Mouse (Mus musculus) midbrain, embryonic 12.5 days (tissue): ENCODE data around the gene Fancg. TPM values are rescaled to one million over a fixed set of nuclear protein-coding genes. Genes with fewer than 3 reads are reported as not detected.

ENCODE experiments used
- ATAC-seq: fragments of 200-750 bp; cut with Nextera tagmentation; 2 replicates; pipeline ENCODE4 v1.8.0; 2017; ENCODE audit warnings: low read depth, moderate TSS enrichment, moderate library complexity; ENCODE audit not compliant: low FRiP score
- H3K27ac ChIP-seq: fragments of 300-500 bp; sonication (generic); replicated peaks from 2 replicates; pipeline ENCODE4 v1.5.1; 2016; ENCODE audit warnings: mild to moderate bottlenecking
- H3K27me3 ChIP-seq: fragments of 300-500 bp; sonication (generic); 2 replicates; pipeline ENCODE4 v1.6.1; 2016; ENCODE audit warnings: mild to moderate bottlenecking
- H3K36me3 ChIP-seq: fragments of 300-500 bp; sonication (generic); 2 replicates; pipeline ENCODE4 v1.6.1; 2016
- H3K4me1 ChIP-seq: fragments of 300-500 bp; sonication (generic); 2 replicates; pipeline ENCODE4 v1.6.1; 2016
- H3K4me2 ChIP-seq: fragments of 300-500 bp; sonication (generic); replicated peaks from 2 replicates; pipeline ENCODE4 v1.6.1; 2016; ENCODE audit warnings: mild to moderate bottlenecking, moderate library complexity
- H3K4me3 ChIP-seq: fragments of 300-500 bp; sonication (generic); 2 replicates; pipeline ENCODE4 v1.5.1; 2016; ENCODE audit warnings: mild to moderate bottlenecking
- H3K9ac ChIP-seq: fragments of 300-500 bp; sonication (generic); replicated peaks from 2 replicates; pipeline ENCODE4 v1.6.1; 2016; ENCODE audit warnings: mild to moderate bottlenecking, moderate library complexity
- H3K9me3 ChIP-seq: fragments of 300-500 bp; sonication (generic); 2 replicates; pipeline ENCODE4 v1.6.1; 2016; ENCODE audit warnings: mild to moderate bottlenecking
- WGBS: fragments of 180-500 bp; shearing (Covaris S2); methylation state at CpG from one replicate; pipeline ENCODE4 v1.1.7; 2016; 5-methylcytosine and 5-hydroxymethylcytosine counted together
- polyA plus RNA-seq: library from polyadenylated mRNA; unstranded; fragments of >200 nt; fragmentation: Nextera tagmentation; extraction: Ambion mirVana; gene quantifications from 2 replicates; pipeline ENCODE4 v1.2.1, GENCODE M21; 2016

Gene Fancg
- polyA plus RNA-seq, 1 experiment from 2014 or later = 24.0 TPM

GRCm38 (mm10) chr4:43043644-43044357, 33.5 kb upstream of the Fancg start:
- H3K4me1 ChIP-seq = peaks cover 48% of the 10 kb centered on the region
- 7% methylated on average over 7 of the region's 7 CpGs for WGBS
- peak overlapping the region; percentile 68 for H3K9ac ChIP-seq
- peak overlapping the region; percentile 99 for H3K27ac ChIP-seq
- H3K27me3 ChIP-seq = no peaks in the 10 kb centered on the region
- no peaks in the 10 kb centered on the region for H3K36me3 ChIP-seq
- H3K4me2 ChIP-seq = peak overlapping the region; percentile 63
- peak; percentile 78 for ATAC-seq
- H3K9me3 ChIP-seq = no peaks in the 10 kb centered on the region
- peak overlapping the region; percentile 52 for H3K4me3 ChIP-seq

GRCm38 (mm10) chr4:43040881-43041547, 30.7 kb upstream of the Fancg start:
- no peak for ATAC-seq
- Histone ChIP-seq H3K9ac (peak overlapping the region; percentile 35; the same call in 1 of the 2 replicates), H3K27me3 (no peaks in the 10 kb centered on the region), H3K4me3 (peak overlapping the region; percentile 81; the same call in 1 of the 2 replicates), H3K36me3 (peaks cover 12% of the 10 kb centered on the region), H3K27ac (peak overlapping the region; percentile 79), H3K9me3 (no peaks in the 10 kb centered on the region), H3K4me2 (peak overlapping the region; percentile 38), H3K4me1 (peaks cover 48% of the 10 kb centered on the region)
- WGBS = 63% methylated on average over 9 of the region's 9 CpGs

GRCm38 (mm10) chr4:43040114-43040572, 29.8 kb upstream of the Fancg start:
- Histone ChIP-seq H3K4me1 (peaks cover 48% of the 10 kb centered on the region), H3K9ac (peak overlapping the region; percentile 89), H3K4me3 (peak overlapping the region; percentile 81), H3K27ac (peak overlapping the region; percentile 86), H3K27me3 (no peaks in the 10 kb centered on the region), H3K36me3 (peaks cover 21% of the 10 kb centered on the region), H3K4me2 (peak overlapping the region; percentile 86), H3K9me3 (no peaks in the 10 kb centered on the region)
- peak; percentile 91 for ATAC-seq
- WGBS = 0% methylated on average over 21 of the region's 25 CpGs

- Histone ChIP-seq H3K4me3 (peak overlapping the region; percentile 81), H3K27ac (peak overlapping the region; percentile 86), H3K9me3 (no peaks in the 10 kb centered on the region), H3K9ac (peak overlapping the region; percentile 89), H3K36me3 (peaks cover 25% of the 10 kb centered on the region), H3K4me1 (peaks cover 43% of the 10 kb centered on the region), H3K4me2 (peak overlapping the region; percentile 86), H3K27me3 (no peaks in the 10 kb centered on the region)
- no peak for ATAC-seq
- WGBS = 1% methylated on average over 11 of the region's 11 CpGs
These were observed 29.3 kb upstream of the Fancg start for GRCm38 (mm10) chr4:43039609-43040008.

- Histone ChIP-seq H3K4me2 (peak overlapping the region; percentile 86), H3K4me1 (peaks cover 38% of the 10 kb centered on the region), H3K36me3 (peaks cover 33% of the 10 kb centered on the region), H3K4me3 (peak overlapping the region; percentile 81), H3K9me3 (no peaks in the 10 kb centered on the region), H3K27ac (peak overlapping the region; percentile 86; the same call in 1 of the 2 replicates), H3K9ac (peak overlapping the region; percentile 89), H3K27me3 (no peaks in the 10 kb centered on the region)
- WGBS = 67% methylated on average over 15 of the region's 15 CpGs
- ATAC-seq = no peak
These were observed 28.5 kb upstream of the Fancg start for GRCm38 (mm10) chr4:43038567-43039495.

- Histone ChIP-seq H3K27me3 (no peaks in the 10 kb centered on the region), H3K27ac (peak overlapping the region; percentile 58; the same call in 1 of the 2 replicates), H3K9me3 (no peaks in the 10 kb centered on the region), H3K36me3 (peaks cover 41% of the 10 kb centered on the region), H3K9ac (0 out of 2 replicates have a peak overlapping the region, but pooled peaks have one; percentile 24), H3K4me2 (peak overlapping the region; percentile 86), H3K4me3 (0 out of 2 replicates have a peak overlapping the region, but pooled peaks have one; percentile 9), H3K4me1 (peaks cover 33% of the 10 kb centered on the region)
- no peak for ATAC-seq
- WGBS = 71% methylated on average over 4 of the region's 4 CpGs
These were observed 27.7 kb upstream of the Fancg start for GRCm38 (mm10) chr4:43037860-43038566.

GRCm38 (mm10) chr4:43036356-43036755, 26.1 kb upstream of the Fancg start:
- Histone ChIP-seq H3K9ac (no peak overlapping the region), H3K4me3 (no peak overlapping the region), H3K27ac (no peak overlapping the region), H3K4me2 (no peak overlapping the region), H3K36me3 (peaks cover 47% of the 10 kb centered on the region), H3K4me1 (peaks cover 43% of the 10 kb centered on the region), H3K27me3 (no peaks in the 10 kb centered on the region), H3K9me3 (no peaks in the 10 kb centered on the region)
- ATAC-seq = no peak
- 91% methylated on average over 10 of the region's 10 CpGs for WGBS

- no peak for ATAC-seq
- no peak overlapping the region for H3K27ac ChIP-seq
- H3K9me3 ChIP-seq = no peaks in the 10 kb centered on the region
- H3K4me1 ChIP-seq = peaks cover 38% of the 10 kb centered on the region
- H3K27me3 ChIP-seq = no peaks in the 10 kb centered on the region
- peaks cover 47% of the 10 kb centered on the region for H3K36me3 ChIP-seq
- H3K9ac ChIP-seq = no peak overlapping the region
- no peak overlapping the region for H3K4me3 ChIP-seq
- H3K4me2 ChIP-seq = no peak overlapping the region
- 92% methylated on average over 6 of the region's 6 CpGs for WGBS
These were observed 25.5 kb upstream of the Fancg start for GRCm38 (mm10) chr4:43035851-43036250.

GRCm38 (mm10) chr4:43033481-43033880, 23.2 kb upstream of the Fancg start:
- H3K4me1 ChIP-seq = peaks cover 31% of the 10 kb centered on the region
- H3K27ac ChIP-seq = no peak overlapping the region
- no peak overlapping the region for H3K4me2 ChIP-seq
- H3K27me3 ChIP-seq = no peaks in the 10 kb centered on the region
- H3K4me3 ChIP-seq = no peak overlapping the region
- peaks cover 62% of the 10 kb centered on the region for H3K36me3 ChIP-seq
- 86% methylated on average over 14 of the region's 14 CpGs for WGBS
- no peak overlapping the region for H3K9ac ChIP-seq
- ATAC-seq = no peak
- H3K9me3 ChIP-seq = no peaks in the 10 kb centered on the region

- Histone ChIP-seq H3K27me3 (no peaks in the 10 kb centered on the region), H3K4me2 (peak overlapping the region; percentile 1; the same call in 1 of the 2 replicates), H3K4me1 (peaks cover 24% of the 10 kb centered on the region), H3K4me3 (no peak overlapping the region), H3K27ac (peak overlapping the region; percentile 93), H3K9me3 (no peaks in the 10 kb centered on the region), H3K9ac (peak overlapping the region; percentile 92), H3K36me3 (peaks cover 72% of the 10 kb centered on the region)
- no peak for ATAC-seq
- 85% methylated on average over 1 of the region's 1 CpGs for WGBS
These were observed 22.2 kb upstream of the Fancg start for GRCm38 (mm10) chr4:43032501-43032900.
